Mouse (Mus musculus) activated CD4-positive, CD25-positive, alpha-beta regulatory T cell, adult 4 months (primary cell): Measurements from ENCODE around the gene Syngr1. TPM values are rescaled to one million over a fixed set of nuclear protein-coding genes. Genes with fewer than 3 reads are reported as not detected.

Experiments
- ATAC-seq: one replicate; pipeline ENCODE4 v1.8.0; 2017
- polyA plus RNA-seq, 2 experiments: library from polyadenylated mRNA; unstranded; fragments of 100-300 nt; shearing (Covaris generic); gene quantifications; one replicate each; pipeline ENCODE4 v1.2.1; 2017

The Syngr1 gene
- polyA plus RNA-seq, 2 experiments from 2014 or later, result 1.4 TPM; not detected in 1

- no peak for ATAC-seq
Measured at GRCm38 (mm10) chr15:80092041-80092441, 907 bp downstream of the Syngr1 start.

- ATAC-seq, result no peak
Measured at GRCm38 (mm10) chr15:80092599-80092998, 1.5 kb downstream of the Syngr1 start.

DNA sequence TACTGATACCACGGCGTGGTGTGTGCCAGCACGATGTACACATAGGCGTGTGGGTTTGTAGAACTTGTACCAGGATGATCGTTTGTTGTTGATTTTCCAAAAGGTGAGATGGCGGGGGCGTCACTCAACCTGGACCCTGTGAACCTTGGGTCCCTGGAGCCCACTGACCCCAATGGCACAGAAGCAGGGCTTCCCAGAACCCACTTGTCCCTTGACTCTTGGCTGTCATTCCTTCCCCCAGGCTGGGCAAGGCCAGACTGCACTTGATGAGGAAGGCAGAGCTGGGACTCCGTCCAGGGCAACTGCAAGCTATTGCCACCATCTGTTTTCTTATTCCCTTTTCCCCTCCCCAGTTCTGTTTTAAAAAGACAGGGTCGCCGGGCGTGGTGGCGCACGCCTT lies 3.1 kb downstream of the Syngr1 start:
- no peak for ATAC-seq

- no peak for ATAC-seq
Measured at GRCm38 (mm10) chr15:80095596-80095995, 4.5 kb downstream of the Syngr1 start.

- no peak for ATAC-seq
Measured at GRCm38 (mm10) chr15:80096406-80096805, 5.3 kb downstream of the Syngr1 start.

DNA sequence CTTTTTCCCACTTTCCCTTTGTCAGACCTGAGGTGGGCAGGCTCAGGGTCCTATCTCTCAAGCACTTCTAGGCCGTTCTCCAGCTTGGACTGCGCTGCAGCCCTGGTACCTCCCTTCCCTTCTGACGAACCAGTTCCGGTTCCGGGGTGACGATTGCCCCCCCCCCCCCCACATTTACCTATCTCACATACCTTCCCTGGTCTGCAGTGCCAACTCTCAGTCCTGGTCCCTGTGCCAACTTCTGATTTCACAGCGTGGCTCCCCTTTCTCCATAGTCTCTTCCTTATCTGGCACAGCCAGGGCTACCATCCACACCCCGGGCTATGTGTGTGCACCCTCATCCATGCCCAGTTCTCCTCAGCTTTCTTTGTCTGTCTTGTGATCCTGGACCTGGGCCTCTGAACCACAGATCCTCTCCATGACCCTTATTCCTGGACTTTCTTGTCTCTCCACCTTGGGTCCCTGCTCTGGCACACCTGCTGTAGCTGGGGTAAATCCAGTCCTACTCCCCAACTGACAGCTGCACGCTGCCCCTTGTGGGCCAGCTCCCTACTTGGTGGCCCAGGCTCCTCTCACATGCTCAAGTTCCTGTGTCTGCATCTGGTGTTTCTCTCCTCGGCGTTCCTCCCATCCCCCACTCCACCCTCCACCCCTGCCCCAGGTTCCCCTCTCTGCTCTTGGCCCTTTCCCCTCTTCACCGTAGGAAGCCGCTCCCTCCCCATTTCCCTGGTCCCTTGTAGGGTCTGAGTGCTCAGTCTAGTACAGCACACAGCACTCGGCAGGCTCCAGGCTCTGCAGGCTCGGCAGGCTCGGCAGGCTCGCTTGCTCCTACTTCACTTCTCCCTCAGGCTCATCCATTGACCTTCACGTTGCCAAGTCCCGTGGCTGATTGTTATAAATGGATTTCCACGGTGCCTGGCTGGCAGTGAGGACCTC lies 6.1 kb downstream of the Syngr1 start:
- no peak for ATAC-seq

DNA sequence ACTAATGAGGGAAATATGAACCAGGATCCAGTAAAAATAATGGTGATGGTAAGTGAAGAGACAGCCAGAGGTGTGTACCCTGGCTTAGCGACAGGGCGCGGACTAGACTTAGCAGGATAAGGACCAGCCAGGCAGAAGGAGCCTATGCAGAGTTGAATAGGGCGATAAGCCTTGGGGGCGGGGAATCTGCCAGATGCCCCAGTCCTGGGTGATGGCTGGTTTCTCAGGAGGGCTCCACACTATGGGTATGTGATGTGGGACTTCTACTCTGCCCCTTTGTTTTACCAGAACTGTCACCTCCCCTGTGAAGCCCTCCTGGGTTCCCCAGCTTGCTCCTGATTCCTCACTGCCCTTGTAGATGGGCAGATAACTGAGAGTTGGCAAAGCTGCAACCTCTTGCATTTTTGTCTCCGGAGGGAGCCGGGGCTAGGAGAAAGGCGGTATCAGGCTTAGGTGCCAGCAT lies 6.9 kb downstream of the Syngr1 start:
- no peak for ATAC-seq

DNA sequence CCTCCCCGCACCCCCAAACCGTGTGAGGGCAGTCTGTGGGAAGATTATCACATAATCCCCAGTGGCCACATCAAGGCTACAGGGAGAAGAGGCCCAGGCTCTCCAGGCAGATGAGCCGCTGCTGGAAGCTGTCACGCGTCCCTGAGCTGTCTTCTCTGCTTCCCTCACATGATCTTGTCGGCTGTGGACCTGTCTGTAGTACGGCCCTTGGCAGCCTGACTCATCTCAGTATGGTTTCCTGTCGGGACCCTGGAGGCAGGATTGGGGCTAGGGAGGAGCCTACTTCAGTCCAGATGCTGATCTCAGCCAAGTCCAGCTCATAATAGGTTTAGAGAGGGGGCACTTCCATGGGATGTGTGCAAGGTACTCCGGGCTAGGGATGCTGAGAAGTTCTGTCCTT lies 7.7 kb downstream of the Syngr1 start:
- no peak for ATAC-seq

- ATAC-seq, result no peak
Measured at GRCm38 (mm10) chr15:80099477-80099876, 8.3 kb downstream of the Syngr1 start.

GRCm38 (mm10) chr15:80100196-80100595 lies 9.1 kb downstream of the Syngr1 start:
- ATAC-seq, result no peak

DNA sequence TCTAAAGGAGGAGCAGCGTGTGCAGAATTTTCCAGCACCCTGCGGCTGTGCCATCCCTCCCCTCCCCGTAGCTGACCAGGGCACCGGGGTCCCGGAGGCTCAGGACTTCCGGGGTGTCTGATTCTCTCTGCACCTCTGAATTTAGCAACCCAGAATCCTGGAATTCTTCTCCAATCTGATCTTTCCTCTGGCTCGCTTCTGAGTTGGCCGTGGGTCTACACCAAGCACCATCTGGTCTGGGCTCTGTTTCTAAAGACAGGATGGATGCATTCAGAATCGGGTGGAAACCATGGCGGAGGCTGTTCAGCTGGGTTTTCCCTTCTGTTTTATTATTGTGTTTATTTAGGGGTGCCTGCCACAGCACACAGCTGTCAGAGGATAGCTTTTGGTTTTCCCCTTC lies 9.7 kb downstream of the Syngr1 start:
- ATAC-seq, result no peak

- no peak for ATAC-seq
Measured at GRCm38 (mm10) chr15:80101503-80101902, 10.4 kb downstream of the Syngr1 start.

DNA sequence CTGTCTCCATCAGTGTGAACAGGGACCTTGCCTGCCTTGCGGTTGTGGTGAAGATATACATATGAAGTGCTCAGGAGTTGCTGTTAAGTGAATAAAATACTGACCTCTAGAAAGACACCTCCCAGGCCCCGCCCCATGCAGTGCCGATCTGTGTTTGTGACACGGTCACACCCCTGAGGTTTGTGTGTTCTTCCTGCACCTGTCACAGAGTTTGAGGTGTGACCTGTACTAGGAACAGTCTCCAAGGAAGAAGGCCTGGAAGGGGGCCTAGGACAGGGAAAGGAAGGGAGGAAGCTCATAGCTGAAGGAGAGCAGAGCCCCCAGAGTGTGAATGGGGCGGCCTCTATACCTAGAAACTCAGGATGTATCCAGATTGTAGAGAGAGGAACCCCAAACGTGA lies 11.4 kb downstream of the Syngr1 start:
- ATAC-seq, result no peak

DNA sequence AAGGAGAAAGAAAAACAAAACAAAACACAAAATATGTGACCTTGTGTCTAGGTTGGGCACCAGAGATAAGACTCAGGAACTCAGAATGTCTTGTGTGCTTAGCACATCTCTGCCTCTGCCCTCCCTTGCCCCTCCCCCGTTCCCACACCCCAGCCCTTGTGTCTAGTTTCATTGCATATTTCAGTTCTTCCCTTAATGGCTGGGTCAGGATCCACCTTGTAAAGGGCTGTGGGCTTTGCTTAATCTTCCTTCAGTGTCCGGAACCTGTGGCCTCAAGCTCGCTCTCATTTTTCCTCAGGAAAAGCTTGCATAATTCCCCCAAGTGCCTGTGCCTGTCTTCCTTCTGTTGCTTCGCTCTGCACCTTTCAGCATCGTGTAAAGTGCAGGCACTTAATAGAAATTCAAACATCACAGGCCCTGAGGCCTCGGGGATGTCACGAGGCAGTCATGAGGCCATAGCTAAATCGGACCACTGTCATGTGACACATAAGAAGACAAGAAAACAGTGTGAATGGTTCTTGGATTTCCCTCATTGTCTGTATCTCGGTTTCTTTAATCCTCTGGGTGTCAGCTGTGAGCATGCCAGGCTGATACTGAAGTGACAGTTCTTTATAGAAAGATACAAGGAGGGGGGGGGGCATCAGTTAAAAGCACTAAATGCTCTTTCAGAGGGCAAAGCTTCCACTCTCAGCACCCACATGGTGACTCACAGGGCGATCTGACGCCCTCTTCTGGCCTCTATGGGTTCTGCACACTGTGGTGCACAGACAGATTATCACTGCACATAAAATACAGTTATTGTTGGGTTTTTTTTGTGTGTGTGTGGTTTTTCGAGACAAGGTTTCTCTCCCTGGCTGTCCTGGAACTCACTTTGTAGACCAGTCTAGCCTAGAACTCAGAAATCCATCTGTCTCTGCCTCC lies 14.6 kb downstream of the Syngr1 start:
- ATAC-seq, result no peak

DNA sequence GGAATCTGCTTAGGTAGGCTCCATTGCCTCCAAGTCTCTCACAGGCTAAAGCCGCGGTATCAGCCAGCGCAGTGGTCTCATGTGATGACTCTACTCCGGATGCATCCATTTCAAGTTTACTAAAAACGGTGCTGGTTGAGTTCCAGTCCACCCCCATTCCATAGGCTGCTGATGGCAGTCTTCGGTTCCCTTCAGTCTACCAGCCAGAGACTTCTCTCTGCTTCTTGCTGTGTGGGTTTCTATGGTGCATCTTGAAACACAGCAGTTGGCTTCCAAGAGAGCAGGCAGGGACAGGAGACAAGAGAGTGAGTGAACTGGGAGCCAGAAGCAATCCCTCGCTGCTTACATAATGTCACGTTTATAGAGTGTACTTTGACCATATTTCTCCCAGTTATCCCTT lies 16.0 kb downstream of the Syngr1 start:
- no peak for ATAC-seq

- ATAC-seq, result no peak
Measured at GRCm38 (mm10) chr15:80107575-80107974, 16.4 kb downstream of the Syngr1 start.

GRCm38 (mm10) chr15:80111436-80111835 lies 20.3 kb downstream of the Syngr1 start:
- no peak for ATAC-seq

DNA sequence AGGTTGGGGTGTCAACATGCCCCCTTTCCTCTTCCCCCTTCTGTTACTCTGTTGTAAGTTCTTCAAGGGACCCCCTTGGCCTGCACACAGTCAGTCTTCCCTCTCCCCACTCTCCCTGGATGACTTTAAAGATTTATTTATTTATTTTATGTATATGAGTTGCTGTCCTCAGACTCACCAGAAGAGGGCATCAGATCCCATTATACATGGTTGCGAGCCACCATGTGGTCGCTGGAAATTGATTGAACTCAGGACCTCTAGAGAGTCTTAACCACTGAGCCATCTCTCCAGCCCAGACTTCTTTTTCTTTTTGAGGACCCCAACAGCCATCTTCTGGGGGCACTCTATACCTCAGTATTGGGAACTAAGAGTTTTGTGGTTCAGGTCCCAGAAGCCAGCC lies 21.4 kb downstream of the Syngr1 start:
- ATAC-seq, result no peak

- ATAC-seq, result no peak
Measured at GRCm38 (mm10) chr15:80114414-80114813, 23.3 kb downstream of the Syngr1 start.

DNA sequence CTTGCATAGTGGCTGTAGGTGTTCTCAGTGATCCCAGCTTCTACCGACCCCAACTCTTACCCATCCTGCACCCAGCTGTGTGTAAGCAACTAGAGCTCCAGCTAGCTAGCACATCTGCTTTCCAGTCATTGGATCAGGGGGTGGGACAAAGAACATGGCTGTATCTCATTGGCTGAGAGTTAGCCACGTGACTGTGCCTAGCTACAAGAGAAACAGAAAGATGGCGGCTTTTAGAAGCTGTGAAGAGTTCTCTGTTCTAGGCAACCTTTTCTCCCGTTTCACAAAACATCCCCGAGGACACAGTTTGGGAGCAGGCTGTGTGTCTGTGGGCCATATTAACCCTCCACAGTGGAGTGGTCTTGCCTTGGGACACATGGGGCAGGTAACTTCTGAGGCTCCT lies 24.1 kb downstream of the Syngr1 start:
- ATAC-seq, result no peak

DNA sequence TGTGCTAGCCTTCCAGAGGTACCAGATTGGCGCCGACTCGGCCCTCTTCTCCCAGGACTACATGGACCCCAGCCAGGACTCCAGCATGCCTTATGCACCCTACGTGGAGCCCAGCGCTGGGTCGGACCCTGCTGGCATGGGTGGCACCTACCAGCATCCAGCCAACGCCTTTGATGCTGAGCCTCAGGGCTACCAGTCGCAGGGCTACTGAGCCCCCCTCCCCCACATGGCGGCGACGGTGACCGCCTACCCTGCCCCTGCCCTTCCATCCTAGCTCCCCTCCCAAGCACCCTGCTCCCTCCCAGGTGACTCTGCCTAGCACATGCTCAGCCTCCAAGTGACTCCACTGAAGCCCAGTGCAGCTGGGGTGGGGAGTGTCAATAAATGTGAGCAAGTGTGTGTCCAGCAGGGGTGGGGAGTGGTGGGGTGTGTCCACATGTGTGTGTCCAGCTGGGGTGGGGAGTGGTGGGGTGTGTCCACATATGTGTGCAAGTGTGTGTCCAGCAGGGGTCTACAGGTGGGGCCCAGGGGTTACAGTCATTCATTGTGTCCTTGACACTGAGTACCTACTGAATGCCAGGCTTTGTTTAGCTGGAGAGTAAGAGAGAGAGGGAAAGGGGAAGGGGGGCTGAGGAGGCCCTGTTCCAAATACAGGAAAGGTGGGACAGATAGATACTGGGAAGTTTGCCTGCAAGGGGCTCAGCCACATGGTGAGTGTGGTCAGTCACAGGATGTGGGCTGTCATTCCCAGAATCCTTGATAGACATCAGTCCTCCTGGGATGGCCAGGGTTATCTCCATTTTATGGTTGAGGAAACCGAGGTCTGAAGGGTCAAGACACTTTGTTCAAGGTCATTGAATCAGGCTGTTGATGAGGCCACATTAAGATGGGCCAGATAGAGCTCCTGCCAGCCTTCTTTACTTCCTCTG lies 25.0 kb downstream of the Syngr1 start:
- ATAC-seq, result no peak

DNA sequence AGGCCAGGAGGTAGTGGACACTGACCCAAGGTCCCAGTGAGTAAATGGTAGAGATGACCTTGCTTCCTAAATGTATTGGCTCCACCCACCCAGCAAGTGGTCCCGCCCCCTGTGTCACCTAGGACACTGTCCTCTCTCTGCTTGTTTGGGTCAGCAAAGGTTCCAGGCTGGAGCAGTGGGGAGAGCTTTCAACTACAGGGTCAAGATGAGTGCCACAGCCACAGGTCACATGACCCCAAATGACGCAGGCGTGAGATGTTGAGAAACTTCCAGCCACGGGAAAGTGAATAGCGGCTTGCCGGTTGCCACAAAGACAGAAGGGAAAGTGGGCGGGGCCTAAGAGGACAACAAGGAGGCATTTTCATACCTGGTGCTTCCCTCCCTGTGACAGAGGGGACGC lies 26.0 kb downstream of the Syngr1 start:
- ATAC-seq, result no peak
